Mouse (Mus musculus) MEL (cell line): ENCODE measurements around the gene Padi2.

Source experiments
- CHD1 ChIP-seq: IDR thresholded peaks from 2 replicates; pipeline ENCODE4 v1.6.1; 2012; ENCODE audit warnings: low read depth, mild to moderate bottlenecking, inconsistent platforms, low read length, improper control_type of control experiment
- CTCF ChIP-seq, 3 experiments: IDR thresholded peaks in 2 of 3; conservative IDR thresholded peaks in 1 of 3; 2 replicates each; pipeline ENCODE4 v1.5.1; 2011 to 2012; ENCODE audit warnings: low read length in 3 of 3, low read depth in 2 of 3, mild to moderate bottlenecking in 2 of 3, improper control_type of control experiment in 1 of 3, inconsistent platforms in 1 of 3, mixed read lengths in 1 of 3, moderate library complexity in 1 of 3; ENCODE audit not compliant: control insufficient read depth in 1 of 3, insufficient read depth in 1 of 3, poor library complexity in 1 of 3, severe bottlenecking in 1 of 3
- HCFC1 ChIP-seq: IDR thresholded peaks from 2 replicates; pipeline ENCODE4 v1.6.1; 2012; ENCODE audit warnings: low read depth, mild to moderate bottlenecking, inconsistent platforms, low read length, improper control_type of control experiment, moderate library complexity
- KAT2A ChIP-seq: conservative IDR thresholded peaks from 2 replicates; pipeline ENCODE4 v1.6.1; 2012; ENCODE audit warnings: low read depth, low read length, improper control_type of control experiment, inconsistent platforms
- NRF1 ChIP-seq: IDR thresholded peaks from 2 replicates; pipeline ENCODE4 v1.6.1; 2014; ENCODE audit warnings: low read depth, mild to moderate bottlenecking, inconsistent platforms, low read length, improper control_type of control experiment, moderate library complexity; ENCODE audit not compliant: poor library complexity, insufficient read depth, severe bottlenecking
- POLR2A ChIP-seq, 2 experiments: IDR thresholded peaks; 2 replicates each; pipeline ENCODE4 v1.6.1; 2011 to 2012; ENCODE audit warnings: low read length in 2 of 2, mild to moderate bottlenecking in 2 of 2, control low read depth in 1 of 2, improper control_type of control experiment in 1 of 2, low read depth in 1 of 2, moderate library complexity in 1 of 2; ENCODE audit not compliant: control insufficient read depth in 1 of 2, insufficient read depth in 1 of 2, poor library complexity in 1 of 2
- POLR2AphosphoS2 ChIP-seq: IDR thresholded peaks from 2 replicates; pipeline ENCODE4 v1.6.1; 2011; ENCODE audit warnings: low read length, improper control_type of control experiment
- SIN3A ChIP-seq: IDR thresholded peaks from 2 replicates; pipeline ENCODE4 v1.6.1; 2012; ENCODE audit warnings: low read length, improper control_type of control experiment, inconsistent platforms
- TAL1 ChIP-seq: IDR thresholded peaks from 2 replicates; pipeline ENCODE4 v1.6.1; 2012; ENCODE audit warnings: mild to moderate bottlenecking, inconsistent platforms, low read length, moderate library complexity, mixed read lengths
- TBP ChIP-seq: IDR thresholded peaks from 2 replicates; pipeline ENCODE4 v1.8.0; 2011; ENCODE audit warnings: low read depth, low read length, improper control_type of control experiment
- TCF12 ChIP-seq: IDR thresholded peaks from 2 replicates; pipeline ENCODE4 v1.6.1; 2014; ENCODE audit warnings: low read depth, mild to moderate bottlenecking, inconsistent platforms, low read length, improper control_type of control experiment, moderate library complexity
- USF1 ChIP-seq: IDR thresholded peaks from 2 replicates; pipeline ENCODE4 v1.6.1; 2014; ENCODE audit warnings: low read depth, mild to moderate bottlenecking, inconsistent platforms, low read length, improper control_type of control experiment, moderate library complexity
- ZC3H11A ChIP-seq: IDR thresholded peaks from 2 replicates; pipeline ENCODE4 v1.6.1; 2012; ENCODE audit warnings: low read depth, mild to moderate bottlenecking, inconsistent platforms, low read length, improper control_type of control experiment
- ZMIZ1 ChIP-seq: IDR thresholded peaks from 2 replicates; pipeline ENCODE4 v1.6.1; 2012; ENCODE audit warnings: low read depth, mild to moderate bottlenecking, inconsistent platforms, low read length, improper control_type of control experiment, moderate library complexity

DNA sequence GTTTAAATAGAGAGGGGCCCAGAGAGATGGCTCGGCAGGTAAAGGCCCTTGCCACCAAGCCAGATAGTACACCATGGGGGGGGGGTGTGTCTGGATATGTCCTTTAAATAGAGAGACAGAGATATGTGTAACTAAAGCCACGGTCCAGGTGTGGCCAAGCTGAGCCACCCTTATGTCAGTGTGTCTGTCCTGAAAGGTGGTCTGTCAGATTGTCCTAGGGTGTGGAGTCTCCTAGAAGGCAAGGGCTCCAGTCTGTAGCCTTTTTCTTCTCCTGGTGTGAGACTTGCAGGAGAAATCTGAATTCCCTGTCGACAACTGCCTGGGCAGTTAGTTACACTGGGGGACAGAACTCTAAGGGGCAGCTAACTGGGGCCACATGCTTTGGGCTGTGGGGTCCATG, 25.9 kb upstream of the Padi2 start:
- no peak for TF ChIP-seq CHD1
- TF ChIP-seq POLR2A (IDR thresholded peaks at IDR 0.05; ENCODE audit: control insufficient read depth in 1 of 2, insufficient read depth in 1 of 2, low read depth in 1 of 2, low read length in 2 of 2, poor library complexity in 1 of 2): no peak
- no peak for TF ChIP-seq CTCF (IDR thresholded peaks at IDR 0.05 in 2 of 3, conservative IDR thresholded peaks at IDR 0.05 in 1 of 3; ENCODE audit: control insufficient read depth in 1 of 3, insufficient read depth in 1 of 3, low read depth in 2 of 3, low read length in 3 of 3, poor library complexity in 1 of 3, severe bottlenecking in 1 of 3)
- no peak for TF ChIP-seq ZMIZ1
- TF ChIP-seq SIN3A: no peak
- TF ChIP-seq ZC3H11A: no peak
- no peak for TF ChIP-seq KAT2A
- TF ChIP-seq TBP: no peak
- TF ChIP-seq USF1: no peak
- no peak for TF ChIP-seq TCF12
- no peak for TF ChIP-seq POLR2AphosphoS2
- TF ChIP-seq HCFC1: no peak
- no peak for TF ChIP-seq TAL1
- TF ChIP-seq NRF1: no peak
